Mouse (Mus musculus) embryonic facial prominence, embryonic 11.5 days (tissue): ENCODE measurements around the gene Ngly1. TPM values are rescaled to one million over a fixed set of nuclear protein-coding genes. Genes with fewer than 3 reads are reported as not detected.

Source experiments
- ATAC-seq: fragments of 200-750 bp; cut with Nextera tagmentation; replicated peaks from 2 replicates; pipeline ENCODE4 v1.8.0; 2017; ENCODE audit warnings: low read depth; ENCODE audit not compliant: insufficient number of reproducible peaks, low FRiP score, low TSS enrichment
- DNase-seq: peaks from one replicate; pipeline ENCODE4 v3.0.0-alpha.2; 2015; ENCODE audit warnings: low spot score
- H3K27ac ChIP-seq: fragments of 300-500 bp; sonication (generic); replicated peaks from 2 replicates; pipeline ENCODE4 v1.5.1; 2014; ENCODE audit warnings: mild to moderate bottlenecking, low read depth, low read length, control low read depth
- H3K27me3 ChIP-seq: fragments of 300-500 bp; sonication (generic); 2 replicates; pipeline ENCODE4 v1.6.1; 2014; ENCODE audit warnings: mild to moderate bottlenecking, low read length, moderate library complexity, mixed read lengths; ENCODE audit not compliant: control insufficient read depth, insufficient read depth
- H3K36me3 ChIP-seq: fragments of 300-500 bp; sonication (generic); replicated peaks from 2 replicates; pipeline ENCODE4 v1.6.1; 2014; ENCODE audit warnings: low read depth, mild to moderate bottlenecking, low read length, moderate library complexity, mixed read lengths; ENCODE audit not compliant: control insufficient read depth, insufficient read depth
- H3K4me1 ChIP-seq: fragments of 300-500 bp; sonication (generic); 2 replicates; pipeline ENCODE4 v1.6.1; 2014; ENCODE audit warnings: low read length, mixed read lengths; ENCODE audit not compliant: control insufficient read depth, insufficient read depth
- H3K4me2 ChIP-seq: fragments of 300-500 bp; sonication (generic); 2 replicates; pipeline ENCODE4 v1.6.1; 2014; ENCODE audit warnings: low read depth, mild to moderate bottlenecking, control low read depth, low read length, moderate library complexity
- H3K4me3 ChIP-seq: fragments of 300-500 bp; sonication (generic); 2 replicates; pipeline ENCODE4 v1.5.1; 2014; ENCODE audit warnings: low read depth, low read length, control low read depth
- H3K9ac ChIP-seq: fragments of 300-500 bp; sonication (generic); replicated peaks from 2 replicates; pipeline ENCODE4 v1.6.1; 2014; ENCODE audit warnings: mild to moderate bottlenecking, control low read depth, low read length
- H3K9me3 ChIP-seq: fragments of 300-500 bp; sonication (generic); replicated peaks from 2 replicates; pipeline ENCODE4 v1.6.1; 2016; ENCODE audit warnings: mild to moderate bottlenecking, low read length, inconsistent platforms, mixed read lengths; ENCODE audit not compliant: control insufficient read depth
- WGBS: fragments of 180-500 bp; shearing (Covaris S2); extraction: QIAGEN DNeasy Blood & Tissue Kit; methylation state at CpG from one replicate; pipeline ENCODE4 v1.1.7; 2014; 5-methylcytosine and 5-hydroxymethylcytosine counted together
- polyA plus RNA-seq: library from polyadenylated mRNA; unstranded; fragments of >200 nt; fragmentation: Nextera tagmentation; extraction: Ambion mirVana; gene quantifications from 2 replicates; pipeline ENCODE4 v1.2.1, GENCODE M21; 2014

Gene Ngly1
- polyA plus RNA-seq = 30.4 and 31.0 TPM in 2 replicates

DNA sequence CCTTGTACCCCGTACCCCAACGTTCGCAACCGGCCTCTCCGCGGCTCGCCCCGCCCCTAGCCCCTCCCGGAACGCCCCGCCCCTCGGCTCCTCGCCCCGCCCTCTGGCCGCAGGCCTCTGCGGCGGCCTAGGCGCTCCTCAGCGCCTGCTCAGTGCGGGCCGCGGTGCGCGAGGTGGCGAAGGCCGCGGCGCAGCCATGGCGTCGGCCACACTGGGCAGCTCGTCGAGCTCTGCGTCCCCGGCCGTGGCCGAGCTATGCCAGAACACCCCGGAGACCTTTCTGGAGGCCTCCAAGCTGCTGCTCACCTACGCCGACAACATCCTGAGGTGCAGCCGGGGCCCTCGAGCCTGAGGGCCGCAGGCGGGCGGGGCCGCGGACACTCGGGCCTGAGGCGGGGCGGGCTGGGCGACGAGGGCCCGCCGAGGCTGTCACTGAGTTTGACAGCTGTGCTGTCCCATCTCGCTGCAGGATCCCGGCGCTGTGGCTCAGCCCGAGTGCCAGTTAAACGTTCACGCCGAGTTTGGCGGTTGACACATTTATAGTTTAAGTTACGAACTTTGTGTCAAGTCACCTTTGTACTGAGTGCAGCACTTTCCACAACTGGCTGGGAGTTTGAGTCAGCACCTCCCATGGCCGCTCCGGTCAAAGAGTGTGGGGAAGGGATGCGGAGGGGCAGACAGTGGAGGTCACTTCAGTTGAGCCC lies at the start of gene Ngly1, which contains the start of gene Oxsm:
Gene Ngly1, plus strand, starts transcription at position 110 of the 704 bp plus-strand sequence.
Gene Oxsm, minus strand, starts transcription at position 638 of the 704 bp plus-strand sequence.
- peak; percentile 99 for ATAC-seq
- DNase-seq = peak; percentile 86
- Histone ChIP-seq H3K9ac (peak within 1 kb of the TSS; percentile 96), H3K36me3 (no peaks in the 10 kb centered on the region), H3K4me1 (no peaks in the 10 kb centered on the region; the same call in 1 of the 2 replicates), H3K27ac (no peak within 1 kb of the TSS; the same call in 1 of the 2 replicates), H3K9me3 (no peaks in the 10 kb centered on the region), H3K4me2 (peak within 1 kb of the TSS; percentile 68), H3K4me3 (peak within 1 kb of the TSS; percentile 71), H3K27me3 (no peaks in the 10 kb centered on the region)
- under 1% methylated on average over 61 of the region's 65 CpGs for WGBS

DNA sequence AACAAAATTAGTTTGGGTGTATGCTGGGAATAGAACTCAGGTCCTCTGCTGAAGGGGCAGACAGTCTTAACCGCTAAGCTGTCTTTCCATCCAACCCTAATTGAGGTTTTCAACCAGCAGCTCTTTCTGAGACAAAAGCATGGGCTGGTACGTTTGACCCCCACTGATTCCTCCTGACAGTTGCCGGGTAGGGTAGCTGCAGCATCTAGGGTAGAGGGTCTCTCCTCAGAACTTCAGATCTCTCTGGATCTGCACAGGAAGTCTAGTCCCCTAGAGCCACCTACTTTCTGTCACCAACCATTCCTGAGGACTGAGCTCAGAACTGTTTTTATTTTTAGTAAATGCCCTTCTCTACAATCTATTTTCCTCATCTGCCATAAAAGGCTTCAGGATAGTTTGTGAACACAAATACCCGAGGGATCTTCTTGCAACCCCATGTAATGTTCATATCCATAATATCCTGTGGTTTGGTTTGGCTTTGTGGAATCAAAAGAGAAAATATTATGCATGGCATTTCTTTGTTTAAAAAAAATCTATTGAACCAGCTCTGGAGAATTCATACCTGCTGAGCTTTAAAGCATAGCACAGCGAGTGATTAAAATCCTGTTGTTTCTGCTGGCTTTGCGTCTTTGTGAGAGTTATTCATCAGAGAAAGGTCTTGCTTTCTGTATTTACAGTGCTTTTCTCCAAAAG lies 48.7 kb upstream of the Ngly1 start:
- 30% methylated on average over 6 of the region's 6 CpGs for WGBS

DNA sequence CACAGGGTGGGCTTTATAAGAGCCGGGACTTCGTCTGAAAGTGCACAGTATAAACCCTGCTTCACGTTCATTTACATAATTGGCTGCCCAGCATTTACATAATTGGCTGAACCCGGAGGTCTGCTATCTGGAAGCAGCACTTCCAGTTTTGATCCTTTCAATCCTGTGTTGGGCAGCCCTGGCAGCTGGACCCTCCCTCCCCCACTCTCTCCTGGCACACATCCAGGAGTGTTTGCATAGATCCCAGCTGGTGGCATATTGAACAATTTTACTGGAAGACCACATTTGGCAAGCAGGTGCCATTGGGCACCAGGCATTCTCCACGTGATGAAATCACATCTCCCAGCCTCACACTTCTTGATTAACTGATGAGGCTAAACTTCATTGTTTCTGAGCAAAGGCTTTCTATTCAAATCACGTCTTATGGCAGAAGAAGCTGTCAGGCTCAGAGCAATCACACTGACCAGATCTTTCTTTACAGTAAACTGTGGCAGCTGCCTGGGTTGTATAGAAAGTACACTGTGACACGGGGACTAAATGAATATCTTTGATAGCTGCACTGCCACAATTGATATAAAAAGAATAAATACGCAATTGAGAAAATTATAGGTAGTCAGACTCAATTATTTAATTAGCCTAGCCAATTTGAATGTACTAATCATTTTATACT lies 48.0 kb upstream of the Ngly1 start:
- peak; percentile 63 for DNase-seq
- peak; percentile 94 for ATAC-seq
- H3K9ac ChIP-seq = no peak overlapping the region
- H3K9me3 ChIP-seq = no peaks in the 10 kb centered on the region
- 26% methylated on average over 8 of the region's 8 CpGs for WGBS
- no peaks in the 10 kb centered on the region for H3K4me1 ChIP-seq
- no peaks in the 10 kb centered on the region for H3K36me3 ChIP-seq
- no peak overlapping the region for H3K4me3 ChIP-seq
- H3K27ac ChIP-seq = no peak overlapping the region
- H3K27me3 ChIP-seq = no peaks in the 10 kb centered on the region
- no peak overlapping the region for H3K4me2 ChIP-seq

More for the DNA sequence above, 48.7 kb upstream of the Ngly1 start:
- Histone ChIP-seq H3K4me3 (no peak overlapping the region), H3K4me1 (no peaks in the 10 kb centered on the region), H3K4me2 (no peak overlapping the region), H3K27ac (no peak overlapping the region), H3K9ac (no peak overlapping the region), H3K36me3 (no peaks in the 10 kb centered on the region), H3K9me3 (no peaks in the 10 kb centered on the region), H3K27me3 (no peaks in the 10 kb centered on the region)
- ATAC-seq (no peak), DNase-seq (no peak)

DNA sequence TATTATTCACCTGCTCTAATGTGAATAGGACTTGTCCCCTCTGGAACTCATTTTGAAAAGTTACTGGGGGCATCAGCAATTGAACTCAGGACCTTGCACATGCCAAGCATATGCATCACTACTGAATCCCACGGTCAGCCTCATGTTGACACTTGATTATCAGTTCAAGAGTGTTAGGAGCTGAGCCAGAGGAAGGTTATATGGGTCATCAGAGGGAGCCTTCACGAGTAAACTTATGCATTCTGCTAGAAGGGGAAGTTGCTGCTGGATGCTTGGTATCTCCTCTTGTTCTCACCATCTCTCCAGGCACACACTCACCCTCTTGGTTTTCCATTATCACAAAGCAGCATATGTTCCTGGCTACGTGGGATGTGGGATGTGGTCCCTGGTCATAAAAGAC lies 47.4 kb upstream of the Ngly1 start:
- no peaks in the 10 kb centered on the region for H3K27me3 ChIP-seq
- H3K9me3 ChIP-seq = no peaks in the 10 kb centered on the region
- no peaks in the 10 kb centered on the region for H3K36me3 ChIP-seq
- DNase-seq (no peak), ATAC-seq (no peak)
- 62% methylated on average over 3 of the region's 3 CpGs for WGBS
- H3K9ac ChIP-seq = no peak overlapping the region
- H3K4me2 ChIP-seq = no peak overlapping the region
- H3K4me1 ChIP-seq = no peaks in the 10 kb centered on the region
- H3K4me3 ChIP-seq = no peak overlapping the region
- no peak overlapping the region for H3K27ac ChIP-seq

DNA sequence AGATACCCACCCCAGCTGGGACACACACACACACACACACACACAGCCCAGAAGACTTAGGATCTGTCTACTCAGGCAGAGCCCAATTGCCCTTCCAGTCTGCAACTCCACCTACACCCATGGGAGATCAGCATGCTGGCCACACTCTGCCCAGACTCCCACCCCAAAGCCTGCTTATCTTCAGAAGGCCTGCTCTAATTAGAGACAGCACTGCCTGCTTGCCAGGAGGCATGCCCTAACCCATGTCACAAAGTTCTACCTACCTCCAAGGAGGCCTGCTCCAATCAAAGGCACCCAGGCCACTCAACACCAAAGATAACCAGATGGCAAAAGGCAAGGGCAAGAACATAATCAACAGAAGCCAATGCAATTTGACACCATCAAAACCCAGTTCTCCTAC lies 41.4 kb upstream of the Ngly1 start:
- H3K4me1 ChIP-seq = no peaks in the 10 kb centered on the region
- H3K27ac ChIP-seq = no peak overlapping the region
- no peaks in the 10 kb centered on the region for H3K9me3 ChIP-seq
- ATAC-seq (no peak), DNase-seq (no peak)
- no peaks in the 10 kb centered on the region for H3K27me3 ChIP-seq
- no peaks in the 10 kb centered on the region for H3K36me3 ChIP-seq
- H3K4me3 ChIP-seq = no peak overlapping the region
- H3K9ac ChIP-seq = no peak overlapping the region
- no peak overlapping the region for H3K4me2 ChIP-seq

DNA sequence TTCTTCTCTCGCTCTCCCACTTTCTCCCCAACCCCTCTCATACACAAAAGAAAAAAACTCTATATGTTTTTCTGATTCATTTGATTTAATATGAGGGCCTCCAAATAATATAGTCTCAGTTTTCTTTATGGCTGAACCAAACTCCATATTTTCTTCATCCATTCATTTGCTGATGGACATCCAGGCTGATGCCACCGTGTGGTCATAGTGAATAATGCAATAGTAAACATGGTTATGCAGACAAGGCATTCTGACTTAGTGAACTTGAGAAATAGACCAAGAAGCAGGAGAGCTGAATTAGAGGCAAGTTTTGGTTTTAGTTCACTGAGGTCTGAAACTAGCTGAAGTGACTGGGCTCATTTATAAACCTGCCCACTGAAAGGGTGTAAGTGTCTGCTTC lies 30.1 kb upstream of the Ngly1 start:
- Histone ChIP-seq H3K4me2 (no peak overlapping the region), H3K27ac (no peak overlapping the region), H3K36me3 (no peaks in the 10 kb centered on the region), H3K9me3 (no peaks in the 10 kb centered on the region), H3K9ac (no peak overlapping the region), H3K4me1 (no peaks in the 10 kb centered on the region), H3K4me3 (no peak overlapping the region), H3K27me3 (no peaks in the 10 kb centered on the region)
- peak; percentile 77 for DNase-seq
- 55% methylated on average over 2 of the region's 2 CpGs for WGBS
- no peak for ATAC-seq

DNA sequence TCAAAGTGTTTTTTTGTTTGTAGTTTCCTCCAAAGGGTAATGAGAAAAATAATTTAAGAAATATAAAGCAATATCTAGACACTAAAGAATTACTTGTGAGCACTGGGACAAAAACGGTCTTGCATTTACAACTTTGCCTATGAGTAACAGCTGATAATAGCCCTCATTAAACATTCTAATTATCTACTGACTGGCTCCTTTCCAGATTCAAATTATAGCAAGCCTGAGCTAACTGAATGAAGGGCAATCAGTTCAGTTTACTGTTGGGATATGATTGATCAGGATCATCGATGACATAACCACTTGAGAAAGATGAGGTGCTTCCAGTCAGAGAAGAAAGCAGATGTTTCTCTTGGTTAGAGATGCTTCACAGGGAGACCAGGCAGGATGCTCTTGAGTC lies 19.7 kb upstream of the Ngly1 start:
- H3K27me3 ChIP-seq = no peaks in the 10 kb centered on the region
- H3K4me1 ChIP-seq = no peaks in the 10 kb centered on the region
- no peak overlapping the region for H3K4me2 ChIP-seq
- no peak overlapping the region for H3K27ac ChIP-seq
- WGBS = 83% methylated on average over 2 of the region's 2 CpGs
- H3K36me3 ChIP-seq = no peaks in the 10 kb centered on the region
- H3K9ac ChIP-seq = no peak overlapping the region
- no peaks in the 10 kb centered on the region for H3K9me3 ChIP-seq
- DNase-seq (no peak), ATAC-seq (no peak)
- H3K4me3 ChIP-seq = no peak overlapping the region

DNA sequence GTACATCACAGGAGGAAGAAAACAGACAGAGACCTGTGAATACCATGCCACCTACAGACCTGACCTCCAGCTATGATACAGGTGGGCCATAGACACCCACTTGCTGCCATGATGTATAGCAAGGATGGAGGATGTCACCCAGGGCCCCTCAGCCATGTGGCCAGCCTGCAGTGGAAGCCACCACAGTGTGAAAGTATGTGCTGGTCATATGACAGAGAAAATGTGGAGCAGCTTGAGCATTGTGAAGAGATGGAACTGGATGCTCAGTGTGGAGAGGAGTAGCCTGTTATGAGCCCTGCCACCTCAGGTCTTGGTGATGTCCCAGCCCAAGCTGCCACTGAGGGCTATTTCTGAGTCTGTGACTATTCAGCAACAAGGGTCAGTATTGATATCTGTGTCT lies 18.5 kb upstream of the Ngly1 start:
- no peaks in the 10 kb centered on the region for H3K9me3 ChIP-seq
- no peak for ATAC-seq
- H3K4me1 ChIP-seq = no peaks in the 10 kb centered on the region
- no peak overlapping the region for H3K9ac ChIP-seq
- H3K27me3 ChIP-seq = no peaks in the 10 kb centered on the region
- no peaks in the 10 kb centered on the region for H3K36me3 ChIP-seq
- H3K4me2 ChIP-seq = no peak overlapping the region
- DNase-seq = no peak
- no peak overlapping the region for H3K4me3 ChIP-seq
- no peak overlapping the region for H3K27ac ChIP-seq
